Mouse (Mus musculus): Measurements from ENCODE around the gene Cav1. TPM values are rescaled to one million over a fixed set of nuclear protein-coding genes. Genes with fewer than 3 reads are reported as not detected.

The Cav1 gene
- polyA plus RNA-seq, 1 experiment from 2014 or later, result 75.0 TPM

GRCm38 (mm10) chr6:17317944-17318343, 11.8 kb downstream of the Cav1 start:
- Histone ChIP-seq H3K27me3 (replicated peaks) (no peaks in the 10 kb centered on the region), H3K9ac (no peak overlapping the region), H3K9me3 (replicated peaks) (no peaks in the 10 kb centered on the region), H3K27ac (ENCODE audit: poor library complexity, severe bottlenecking) (no peak overlapping the region), H3K4me3 (no peak overlapping the region), H3K4me1 (replicated peaks) (peaks cover 22% of the 10 kb centered on the region), H3K4me2 (no peak overlapping the region), H3K36me3 (no peaks in the 10 kb centered on the region)
- ATAC-seq (ENCODE audit: insufficient number of reproducible peaks, low FRiP score), result no peak
- 29% methylated on average over 1 of the region's 1 CpGs for WGBS

DNA sequence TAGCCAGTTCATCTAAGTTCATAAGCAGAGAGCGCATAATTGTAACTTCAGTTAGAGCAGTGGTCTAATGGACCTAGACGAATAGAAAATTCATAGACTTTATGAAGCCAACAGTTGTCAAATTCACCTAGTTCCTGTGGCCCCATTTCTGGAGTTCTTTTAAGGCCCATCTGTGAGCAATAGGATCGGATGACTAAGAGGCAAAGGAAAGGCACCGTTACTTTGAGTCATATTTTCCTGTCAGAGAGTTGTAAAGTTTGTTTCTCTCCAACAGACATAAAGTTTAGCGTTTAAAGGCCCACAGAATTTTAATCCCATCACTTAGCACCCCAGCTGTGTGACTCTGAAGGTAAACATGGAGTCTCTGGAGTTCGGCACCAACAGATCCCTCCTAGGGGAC, 15.8 kb downstream of the Cav1 start:
- H3K9me3 ChIP-seq (replicated peaks), result no peaks in the 10 kb centered on the region
- 72% methylated on average over 6 of the region's 6 CpGs for WGBS
- no peaks in the 10 kb centered on the region for H3K27me3 ChIP-seq (replicated peaks)
- no peak overlapping the region for H3K9ac ChIP-seq
- no peaks in the 10 kb centered on the region for H3K36me3 ChIP-seq
- no peak overlapping the region for H3K27ac ChIP-seq (ENCODE audit: poor library complexity, severe bottlenecking)
- H3K4me3 ChIP-seq, result no peak overlapping the region
- H3K4me2 ChIP-seq, result no peak overlapping the region
- ATAC-seq (ENCODE audit: insufficient number of reproducible peaks, low FRiP score), result no peak
- H3K4me1 ChIP-seq (replicated peaks), result peaks cover 21% of the 10 kb centered on the region

DNA sequence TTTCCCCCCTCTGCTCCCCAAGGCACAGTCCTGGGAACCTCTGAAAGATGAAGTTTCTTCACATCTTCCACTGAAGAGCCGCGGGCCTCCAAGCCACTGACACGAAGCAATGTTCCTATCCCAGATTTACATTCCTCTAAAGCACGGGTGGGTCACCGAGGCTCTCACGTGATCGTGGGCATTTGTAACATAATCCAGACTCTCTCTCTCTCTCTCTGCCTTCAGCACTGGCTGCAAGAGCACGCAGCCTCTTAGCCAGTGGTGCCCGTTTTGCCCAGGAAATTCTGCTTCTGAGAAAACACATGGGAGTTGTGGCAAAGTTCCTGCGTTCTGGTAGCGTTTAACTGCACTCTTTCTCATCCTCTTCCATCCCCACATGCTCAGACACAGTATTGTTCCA, 21.1 kb downstream of the Cav1 start:
- no peaks in the 10 kb centered on the region for H3K9me3 ChIP-seq (replicated peaks)
- H3K4me2 ChIP-seq, result peak overlapping the region; percentile 59
- H3K4me1 ChIP-seq (replicated peaks), result peaks cover 17% of the 10 kb centered on the region; the same call in 1 of the 2 replicates
- H3K27me3 ChIP-seq (replicated peaks), result no peaks in the 10 kb centered on the region
- peak overlapping the region; percentile 21; the same call in 1 of the 2 replicates for H3K4me3 ChIP-seq
- WGBS, result 31% methylated on average over 11 of the region's 11 CpGs
- H3K9ac ChIP-seq, result no peak overlapping the region
- no peak overlapping the region for H3K27ac ChIP-seq (ENCODE audit: poor library complexity, severe bottlenecking)
- H3K36me3 ChIP-seq, result no peaks in the 10 kb centered on the region
- ATAC-seq (ENCODE audit: insufficient number of reproducible peaks, low FRiP score), result no peak

GRCm38 (mm10) chr6:17329801-17330200, 23.7 kb downstream of the Cav1 start:
- Histone ChIP-seq H3K4me3 (no peak overlapping the region), H3K27me3 (replicated peaks) (no peaks in the 10 kb centered on the region), H3K27ac (ENCODE audit: poor library complexity, severe bottlenecking) (no peak overlapping the region), H3K9me3 (replicated peaks) (no peaks in the 10 kb centered on the region), H3K36me3 (no peaks in the 10 kb centered on the region), H3K9ac (no peak overlapping the region), H3K4me2 (no peak overlapping the region), H3K4me1 (replicated peaks) (peaks cover 17% of the 10 kb centered on the region; the same call in 1 of the 2 replicates)
- ATAC-seq (ENCODE audit: insufficient number of reproducible peaks, low FRiP score), result no peak
- WGBS, result 76% methylated on average over 3 of the region's 3 CpGs

DNA sequence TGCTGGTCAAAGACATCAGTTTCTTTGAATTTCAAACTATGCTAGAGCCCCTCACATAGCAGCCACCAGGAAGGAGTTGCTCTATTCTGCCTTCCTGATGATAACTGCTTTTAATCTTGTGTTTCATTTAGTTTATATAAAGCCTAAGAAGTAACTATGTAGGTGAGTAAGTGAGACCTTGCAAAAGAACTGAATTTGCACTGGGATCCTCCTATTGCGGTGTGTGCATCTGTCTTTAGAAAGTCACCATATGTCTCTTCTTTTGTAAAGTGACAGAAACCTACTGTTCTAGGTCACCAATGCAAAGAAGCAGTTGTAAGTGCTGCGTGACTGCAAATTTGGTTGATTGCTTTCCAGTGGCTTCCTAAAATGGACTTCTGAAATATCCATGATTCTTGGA, 31.6 kb downstream of the Cav1 start:
- WGBS, result 81% methylated on average over 2 of the region's 2 CpGs
- Histone ChIP-seq H3K27ac (ENCODE audit: poor library complexity, severe bottlenecking) (no peak overlapping the region), H3K9ac (no peak overlapping the region), H3K4me3 (no peak overlapping the region), H3K27me3 (replicated peaks) (no peaks in the 10 kb centered on the region), H3K9me3 (replicated peaks) (no peaks in the 10 kb centered on the region), H3K4me1 (replicated peaks) (no peaks in the 10 kb centered on the region), H3K4me2 (no peak overlapping the region), H3K36me3 (no peaks in the 10 kb centered on the region)
- ATAC-seq (ENCODE audit: insufficient number of reproducible peaks, low FRiP score), result no peak

DNA sequence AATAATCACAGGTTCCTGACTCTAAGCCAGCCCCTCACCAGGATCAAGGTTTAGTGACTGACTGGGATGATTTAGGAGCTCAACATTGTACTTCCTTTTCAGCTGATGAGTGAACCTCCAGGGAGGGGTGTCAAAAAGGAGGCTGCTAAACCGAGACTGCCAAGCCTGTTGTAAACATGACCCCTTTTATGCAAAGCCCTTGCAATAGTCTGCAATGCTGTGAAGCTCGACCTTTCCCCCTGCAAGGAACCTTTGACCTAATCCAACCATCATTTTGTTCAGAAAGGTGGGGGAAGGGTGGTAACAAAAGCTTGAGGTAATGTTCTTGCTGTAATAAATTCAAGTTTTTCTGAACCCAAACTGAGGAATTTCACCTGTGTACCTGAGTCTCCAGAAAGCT, 34.3 kb downstream of the Cav1 start:
- H3K27me3 ChIP-seq (replicated peaks), result no peaks in the 10 kb centered on the region
- H3K4me2 ChIP-seq, result no peak overlapping the region
- no peak for ATAC-seq (ENCODE audit: insufficient number of reproducible peaks, low FRiP score)
- H3K9me3 ChIP-seq (replicated peaks), result no peaks in the 10 kb centered on the region
- H3K9ac ChIP-seq, result no peak overlapping the region
- WGBS, result 39% methylated on average over 2 of the region's 2 CpGs
- no peaks in the 10 kb centered on the region for H3K36me3 ChIP-seq
- no peak overlapping the region for H3K4me3 ChIP-seq
- no peaks in the 10 kb centered on the region for H3K4me1 ChIP-seq (replicated peaks)
- H3K27ac ChIP-seq (ENCODE audit: poor library complexity, severe bottlenecking), result no peak overlapping the region

GRCm38 (mm10) chr6:17348011-17348410, 41.9 kb downstream of the Cav1 start:
- Histone ChIP-seq H3K4me2 (no peak overlapping the region), H3K9me3 (replicated peaks) (no peaks in the 10 kb centered on the region), H3K36me3 (no peaks in the 10 kb centered on the region), H3K27ac (ENCODE audit: poor library complexity, severe bottlenecking) (no peak overlapping the region), H3K4me3 (no peak overlapping the region), H3K9ac (no peak overlapping the region), H3K27me3 (replicated peaks) (no peaks in the 10 kb centered on the region), H3K4me1 (replicated peaks) (no peaks in the 10 kb centered on the region)
- WGBS, result 72% methylated on average over 3 of the region's 3 CpGs
- no peak for ATAC-seq (ENCODE audit: insufficient number of reproducible peaks, low FRiP score)

DNA sequence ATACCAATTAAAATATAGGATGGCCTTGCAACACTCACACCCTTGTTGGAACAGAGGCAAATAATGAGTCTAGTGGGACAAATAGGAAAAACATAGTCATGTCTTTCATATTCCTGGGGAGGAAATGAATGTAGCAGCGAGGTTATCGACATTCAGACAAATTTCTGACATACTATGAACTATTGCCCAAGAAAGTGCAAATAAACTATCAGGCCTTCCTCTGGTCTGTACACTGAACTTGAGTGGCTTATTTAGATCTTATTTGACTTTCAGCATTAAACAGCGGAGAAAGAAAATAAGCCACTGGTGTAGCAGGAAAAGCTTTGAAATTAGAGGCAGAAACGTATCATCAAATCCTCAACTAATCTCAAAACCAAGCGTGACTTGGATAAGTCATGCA, 44.7 kb downstream of the Cav1 start:
- no peak overlapping the region for H3K4me2 ChIP-seq
- no peaks in the 10 kb centered on the region for H3K9me3 ChIP-seq (replicated peaks)
- H3K36me3 ChIP-seq, result no peaks in the 10 kb centered on the region
- ATAC-seq (ENCODE audit: insufficient number of reproducible peaks, low FRiP score), result no peak
- 83% methylated on average over 5 of the region's 5 CpGs for WGBS
- H3K27me3 ChIP-seq (replicated peaks), result no peaks in the 10 kb centered on the region
- H3K9ac ChIP-seq, result no peak overlapping the region
- H3K4me3 ChIP-seq, result no peak overlapping the region
- no peaks in the 10 kb centered on the region; the same call in 1 of the 2 replicates for H3K4me1 ChIP-seq (replicated peaks)
- no peak overlapping the region for H3K27ac ChIP-seq (ENCODE audit: poor library complexity, severe bottlenecking)

- H3K4me1 ChIP-seq (replicated peaks), result no peaks in the 10 kb centered on the region; the same call in 1 of the 2 replicates
- 13% methylated on average over 6 of the region's 6 CpGs for WGBS
- no peak overlapping the region for H3K27ac ChIP-seq (ENCODE audit: poor library complexity, severe bottlenecking)
- H3K4me2 ChIP-seq, result no peak overlapping the region
- H3K27me3 ChIP-seq (replicated peaks), result peaks cover 5% of the 10 kb centered on the region; the same call in 1 of the 2 replicates
- ATAC-seq (ENCODE audit: insufficient number of reproducible peaks, low FRiP score), result no peak
- no peak overlapping the region for H3K4me3 ChIP-seq
- H3K9me3 ChIP-seq (replicated peaks), result no peaks in the 10 kb centered on the region
- no peak overlapping the region for H3K9ac ChIP-seq
- no peaks in the 10 kb centered on the region for H3K36me3 ChIP-seq
Measured at GRCm38 (mm10) chr6:17358896-17359690, 53.0 kb downstream of the Cav1 start.

- Histone ChIP-seq H3K4me3 (no peak overlapping the region), H3K9me3 (replicated peaks) (no peaks in the 10 kb centered on the region), H3K27ac (ENCODE audit: poor library complexity, severe bottlenecking) (no peak overlapping the region), H3K27me3 (replicated peaks) (peaks cover 4% of the 10 kb centered on the region; the same call in 1 of the 2 replicates), H3K36me3 (no peaks in the 10 kb centered on the region), H3K4me2 (no peak overlapping the region), H3K9ac (no peak overlapping the region), H3K4me1 (replicated peaks) (no peaks in the 10 kb centered on the region)
- no peak for ATAC-seq (ENCODE audit: insufficient number of reproducible peaks, low FRiP score)
- 35% methylated on average over 3 of the region's 3 CpGs for WGBS
Measured at GRCm38 (mm10) chr6:17362771-17363170, 56.6 kb downstream of the Cav1 start.

GRCm38 (mm10) chr6:17363446-17364179, 57.5 kb downstream of the Cav1 start:
- Histone ChIP-seq H3K27ac (ENCODE audit: poor library complexity, severe bottlenecking) (no peak overlapping the region), H3K9me3 (replicated peaks) (no peaks in the 10 kb centered on the region), H3K27me3 (replicated peaks) (no peaks in the 10 kb centered on the region; the same call in 1 of the 2 replicates), H3K36me3 (no peaks in the 10 kb centered on the region), H3K4me2 (no peak overlapping the region), H3K4me1 (replicated peaks) (no peaks in the 10 kb centered on the region), H3K9ac (no peak overlapping the region), H3K4me3 (no peak overlapping the region)
- peak; percentile 79 for ATAC-seq (ENCODE audit: insufficient number of reproducible peaks, low FRiP score)
- WGBS, result 53% methylated on average over 17 of the region's 17 CpGs
